Mouse (Mus musculus) hindbrain, embryonic 14.5 days (tissue): Measurements from ENCODE around the gene Abcb8. TPM values are rescaled to one million over a fixed set of nuclear protein-coding genes. Genes with fewer than 3 reads are reported as not detected.

Experiments used
- ATAC-seq: fragments of 200-750 bp; cut with Nextera tagmentation; 2 replicates; pipeline ENCODE4 v1.8.0; 2017; ENCODE audit warnings: moderate number of reproducible peaks, mild to moderate bottlenecking, moderate TSS enrichment, moderate library complexity; ENCODE audit not compliant: low FRiP score
- DNase-seq: peaks from one replicate; pipeline ENCODE4 v3.0.0-alpha.2; 2015; ENCODE audit warnings: low spot score
- H3K27ac ChIP-seq: fragments of 300-500 bp; sonication (generic); 2 replicates; pipeline ENCODE4 v1.5.1; 2014; ENCODE audit warnings: mild to moderate bottlenecking, moderate library complexity
- H3K27me3 ChIP-seq: fragments of 300-500 bp; sonication (generic); 2 replicates; pipeline ENCODE4 v1.6.1; 2014; ENCODE audit warnings: mild to moderate bottlenecking, low read length, mixed read lengths; ENCODE audit not compliant: control insufficient read depth, insufficient read depth
- H3K36me3 ChIP-seq: fragments of 300-500 bp; sonication (generic); replicated peaks from 2 replicates; pipeline ENCODE4 v1.6.1; 2014; ENCODE audit not compliant: control insufficient read depth, insufficient read depth
- H3K4me1 ChIP-seq: fragments of 300-500 bp; sonication (generic); replicated peaks from 2 replicates; pipeline ENCODE4 v1.6.1; 2014; ENCODE audit warnings: antibody characterized with exemption, low read length, mixed read lengths; ENCODE audit not compliant: control insufficient read depth, insufficient read depth
- H3K4me2 ChIP-seq: fragments of 300-500 bp; sonication (generic); replicated peaks from 2 replicates; pipeline ENCODE4 v1.6.1; 2014; ENCODE audit warnings: mild to moderate bottlenecking, moderate library complexity
- H3K4me3 ChIP-seq: fragments of 300-500 bp; sonication (generic); replicated peaks from 2 replicates; pipeline ENCODE4 v1.5.1; 2014; ENCODE audit warnings: mild to moderate bottlenecking, low read length
- H3K9ac ChIP-seq: fragments of 300-500 bp; sonication (generic); 2 replicates; pipeline ENCODE4 v1.6.1; 2014
- H3K9me3 ChIP-seq: fragments of 300-500 bp; sonication (generic); 2 replicates; pipeline ENCODE4 v1.6.1; 2016; ENCODE audit warnings: low read length; ENCODE audit not compliant: control insufficient read depth
- WGBS: fragments of 180-500 bp; shearing (Covaris S2); extraction: QIAGEN DNeasy Blood & Tissue Kit; methylation state at CpG from one replicate; pipeline ENCODE4 v1.1.7; 2014; 5-methylcytosine and 5-hydroxymethylcytosine counted together
- polyA plus RNA-seq: library from polyadenylated mRNA; unstranded; fragments of >200 nt; fragmentation: Nextera tagmentation; extraction: Ambion mirVana; gene quantifications from 2 replicates; pipeline ENCODE4 v1.2.1, GENCODE M21; 2014

Abcb8 gene
- polyA plus RNA-seq, 1 experiment from 2014 or later = 45.6 TPM

- H3K4me2 ChIP-seq = no peak overlapping the region
- DNase-seq (no peak), ATAC-seq (no peak)
- WGBS = 80% methylated on average over 4 of the region's 4 CpGs
- no peak overlapping the region for H3K4me3 ChIP-seq
- H3K9me3 ChIP-seq = no peaks in the 10 kb centered on the region
- no peak overlapping the region for H3K9ac ChIP-seq
- no peaks in the 10 kb centered on the region for H3K27me3 ChIP-seq
- no peaks in the 10 kb centered on the region for H3K36me3 ChIP-seq
- peaks cover 4% of the 10 kb centered on the region; the same call in 1 of the 2 replicates for H3K4me1 ChIP-seq
- no peak overlapping the region for H3K27ac ChIP-seq
Observed at GRCm38 (mm10) chr5:24379501-24379900, 14.0 kb upstream of the Abcb8 start.

GRCm38 (mm10) chr5:24380499-24380898 is 13.0 kb upstream of the Abcb8 start:
- DNase-seq = no peak
- no peak for ATAC-seq
- H3K27ac ChIP-seq = no peak overlapping the region
- no peaks in the 10 kb centered on the region for H3K27me3 ChIP-seq
- no peaks in the 10 kb centered on the region for H3K9me3 ChIP-seq
- no peak overlapping the region for H3K4me2 ChIP-seq
- no peak overlapping the region for H3K4me3 ChIP-seq
- peaks cover 4% of the 10 kb centered on the region; the same call in 1 of the 2 replicates for H3K4me1 ChIP-seq
- H3K9ac ChIP-seq = no peak overlapping the region
- WGBS = 91% methylated on average over 4 of the region's 4 CpGs
- no peaks in the 10 kb centered on the region for H3K36me3 ChIP-seq

DNA sequence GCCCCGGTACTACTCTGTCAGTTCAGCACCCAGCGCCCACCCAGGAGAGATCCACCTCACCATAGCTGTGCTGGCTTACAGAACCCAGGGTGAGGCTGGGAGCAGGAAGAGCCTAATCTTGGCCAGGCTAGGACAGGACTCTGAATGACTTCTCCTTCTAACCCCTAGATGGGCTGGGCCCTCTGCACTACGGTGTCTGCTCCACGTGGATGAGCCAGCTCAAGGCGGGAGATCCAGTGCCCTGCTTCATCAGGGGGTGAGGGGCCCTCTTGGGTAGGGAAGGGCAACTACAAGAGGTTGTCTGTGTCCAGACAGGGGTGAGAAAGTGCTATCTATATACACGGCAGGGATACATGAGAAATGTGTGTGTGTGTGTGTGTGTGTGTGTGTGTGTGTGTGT is 12.0 kb upstream of the Abcb8 start:
- Histone ChIP-seq H3K36me3 (no peaks in the 10 kb centered on the region), H3K27me3 (peaks cover 8% of the 10 kb centered on the region; the same call in 1 of the 2 replicates), H3K4me2 (no peak overlapping the region), H3K9me3 (no peaks in the 10 kb centered on the region), H3K9ac (no peak overlapping the region), H3K27ac (no peak overlapping the region), H3K4me3 (no peak overlapping the region), H3K4me1 (peaks cover 4% of the 10 kb centered on the region; the same call in 1 of the 2 replicates)
- 76% methylated on average over 6 of the region's 6 CpGs for WGBS
- DNase-seq (no peak), ATAC-seq (no peak)

GRCm38 (mm10) chr5:24381988-24382387 is 11.5 kb upstream of the Abcb8 start:
- peaks cover 11% of the 10 kb centered on the region; the same call in 1 of the 2 replicates for H3K27me3 ChIP-seq
- H3K9me3 ChIP-seq = no peaks in the 10 kb centered on the region
- H3K4me3 ChIP-seq = no peak overlapping the region
- no peak overlapping the region for H3K4me2 ChIP-seq
- ATAC-seq (no peak), DNase-seq (no peak)
- peaks cover 6% of the 10 kb centered on the region; the same call in 1 of the 2 replicates for H3K4me1 ChIP-seq
- no peak overlapping the region for H3K9ac ChIP-seq
- H3K36me3 ChIP-seq = no peaks in the 10 kb centered on the region
- H3K27ac ChIP-seq = no peak overlapping the region
- 62% methylated on average over 2 of the region's 2 CpGs for WGBS

DNA sequence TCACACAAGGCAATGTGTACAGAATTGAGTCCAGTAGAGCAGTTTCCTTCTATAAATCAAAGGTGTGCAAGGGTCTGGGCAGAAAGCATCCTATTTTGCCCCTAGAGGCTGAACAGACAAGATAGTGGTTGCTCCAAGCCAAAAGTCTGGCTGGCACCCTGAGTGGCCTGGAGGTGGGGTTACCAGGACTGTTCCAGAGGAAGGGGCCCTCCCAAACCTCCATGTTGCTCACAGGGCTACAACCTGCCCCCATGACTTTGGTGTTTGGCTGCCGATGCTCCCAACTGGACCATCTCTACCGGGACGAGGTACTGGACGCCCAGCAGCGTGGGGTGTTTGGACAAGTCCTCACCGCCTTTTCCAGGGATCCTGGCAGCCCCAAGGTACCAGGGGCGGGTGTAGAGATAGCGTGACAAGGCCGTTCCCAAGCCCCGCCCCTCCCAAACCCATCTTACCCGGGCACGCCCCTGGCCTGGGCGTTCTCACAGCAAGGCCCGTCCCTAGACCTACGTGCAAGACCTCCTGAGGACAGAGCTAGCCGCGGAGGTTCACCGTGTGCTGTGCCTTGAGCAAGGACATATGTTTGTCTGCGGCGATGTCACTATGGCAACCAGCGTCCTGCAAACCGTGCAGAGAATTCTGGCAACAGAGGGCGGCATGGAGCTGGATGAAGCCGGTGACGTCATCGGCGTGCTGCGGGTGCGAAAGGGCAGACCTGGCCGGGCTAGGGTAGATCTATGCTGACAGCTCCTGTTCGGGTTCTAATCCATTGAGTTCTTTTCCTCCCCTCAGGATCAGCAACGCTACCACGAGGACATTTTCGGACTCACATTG is 10.2 kb upstream of the Abcb8 start:
- WGBS = 2% methylated on average over 34 of the region's 34 CpGs
- Histone ChIP-seq H3K9ac (peak overlapping the region; percentile 63), H3K27me3 (peaks cover 16% of the 10 kb centered on the region; the same call in 1 of the 2 replicates), H3K4me2 (peak overlapping the region; percentile 67), H3K27ac (peak overlapping the region; percentile 75), H3K36me3 (no peaks in the 10 kb centered on the region), H3K4me3 (peak overlapping the region; percentile 43), H3K9me3 (no peaks in the 10 kb centered on the region), H3K4me1 (peaks cover 14% of the 10 kb centered on the region)
- ATAC-seq = peak; percentile 80
- DNase-seq = peak; percentile 90

DNA sequence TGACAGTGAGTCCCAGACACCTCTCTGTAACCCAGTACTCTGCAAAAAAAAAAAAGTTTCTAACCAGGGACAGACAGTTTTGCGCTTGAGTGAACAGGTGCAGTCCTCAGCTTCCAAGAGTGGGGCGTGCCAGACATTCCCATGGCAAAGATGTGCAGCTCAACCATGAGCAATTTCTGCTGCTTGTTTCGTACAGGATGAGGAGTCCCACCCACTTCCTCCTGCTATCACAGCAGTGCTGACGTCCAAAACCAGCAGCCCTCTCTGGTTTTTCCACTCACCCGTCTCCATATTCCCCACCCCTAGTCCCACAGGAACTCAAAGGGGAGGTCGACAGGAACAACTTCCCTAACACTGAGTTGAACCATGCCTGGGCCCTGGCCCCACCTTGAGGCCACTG is 9.1 kb upstream of the Abcb8 start:
- Histone ChIP-seq H3K27me3 (peaks cover 23% of the 10 kb centered on the region), H3K9ac (no peak overlapping the region), H3K27ac (no peak overlapping the region), H3K4me2 (peak overlapping the region; percentile 67), H3K4me3 (no peak overlapping the region), H3K9me3 (no peaks in the 10 kb centered on the region), H3K36me3 (no peaks in the 10 kb centered on the region), H3K4me1 (peaks cover 14% of the 10 kb centered on the region)
- ATAC-seq (no peak), DNase-seq (no peak)
- 69% methylated on average over 6 of the region's 6 CpGs for WGBS

DNA sequence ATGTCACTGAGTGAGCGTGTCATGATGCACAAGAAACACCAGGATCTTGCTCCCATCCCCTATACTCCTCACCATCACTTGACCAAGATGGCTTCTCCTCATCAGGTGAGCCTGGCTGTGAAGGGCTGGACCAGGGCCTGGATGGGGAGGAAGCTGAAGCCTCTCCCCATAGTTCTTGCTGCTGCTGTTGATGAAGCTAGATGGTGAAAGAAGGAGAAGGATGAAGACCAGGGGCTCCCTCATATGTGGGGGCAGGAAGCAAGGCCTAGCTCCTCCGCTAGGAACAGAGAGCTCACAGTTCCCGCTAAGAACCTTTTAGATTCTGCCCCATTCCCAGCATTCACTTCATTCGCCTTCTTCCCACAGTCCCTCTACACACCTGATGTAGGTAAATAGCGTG is 8.1 kb upstream of the Abcb8 start:
- Histone ChIP-seq H3K27me3 (peaks cover 27% of the 10 kb centered on the region), H3K4me3 (no peak overlapping the region), H3K9ac (no peak overlapping the region), H3K4me2 (no peak overlapping the region), H3K36me3 (no peaks in the 10 kb centered on the region), H3K4me1 (peaks cover 14% of the 10 kb centered on the region), H3K9me3 (no peaks in the 10 kb centered on the region), H3K27ac (no peak overlapping the region)
- ATAC-seq = no peak
- DNase-seq = no peak
- WGBS = 91% methylated on average over 5 of the region's 5 CpGs

DNA sequence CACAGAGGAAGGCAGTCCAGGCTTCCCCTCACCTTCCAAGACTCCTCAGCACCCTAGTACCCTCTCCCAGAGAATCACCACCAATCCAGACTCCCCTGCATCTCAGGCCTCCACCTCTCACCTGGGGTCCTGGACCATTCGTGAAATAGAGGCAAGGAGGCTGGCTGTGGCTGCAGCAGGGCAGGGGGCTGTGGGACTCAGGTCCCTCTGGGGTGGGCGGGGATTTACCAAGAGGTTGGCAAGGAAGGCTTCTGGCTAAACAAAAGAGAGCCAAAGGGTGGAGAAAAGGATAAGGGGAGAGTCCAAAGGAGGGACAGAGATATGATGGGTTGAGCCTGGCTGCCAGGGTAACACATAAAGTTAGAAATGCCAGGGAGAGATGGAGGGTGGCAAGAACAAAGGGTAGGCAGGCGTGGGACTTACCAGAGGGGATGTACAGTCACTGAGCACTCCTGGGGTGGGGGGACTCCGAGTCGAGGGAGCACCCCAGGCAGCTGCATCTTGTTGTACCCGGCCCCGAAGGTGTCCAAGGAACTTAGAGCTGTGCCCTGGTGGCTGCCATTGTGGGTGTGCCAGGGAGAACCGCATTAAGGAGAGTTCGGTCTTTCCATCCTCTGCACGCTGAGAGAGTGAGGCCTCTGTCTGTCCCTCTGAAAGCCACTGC is 7.4 kb upstream of the Abcb8 start:
- no peak overlapping the region for H3K9ac ChIP-seq
- ATAC-seq (no peak), DNase-seq (no peak)
- no peak overlapping the region for H3K4me3 ChIP-seq
- peaks cover 14% of the 10 kb centered on the region for H3K4me1 ChIP-seq
- H3K27me3 ChIP-seq = peaks cover 27% of the 10 kb centered on the region
- H3K27ac ChIP-seq = no peak overlapping the region
- H3K9me3 ChIP-seq = no peaks in the 10 kb centered on the region
- 83% methylated on average over 10 of the region's 10 CpGs for WGBS
- no peaks in the 10 kb centered on the region for H3K36me3 ChIP-seq
- H3K4me2 ChIP-seq = no peak overlapping the region
